Mouse (Mus musculus) granulocyte monocyte progenitor cell, adult 5-6 weeks (primary cell): ENCODE results near the gene Edn3. TPM values are rescaled to one million over a fixed set of nuclear protein-coding genes. Genes with fewer than 3 reads are reported as not detected.

Source experiments
- ATAC-seq: replicated peaks from 2 replicates; pipeline ENCODE4 v1.8.0; 2016; ENCODE audit warnings: mild to moderate bottlenecking, moderate TSS enrichment, inconsistent platforms; ENCODE audit not compliant: poor library complexity, severe bottlenecking
- total RNA-seq, 2 experiments: library from RNA; stranded (forward) in 1 of 2; stranded (reverse) in 1 of 2; fragments of 200-712, 200-1000 nt in 1 of 2; fragments of >200 nt in 1 of 2; fragmentation: Nextera tagmentation in 1 of 2; gene quantifications; 2 replicates each; pipeline ENCODE4 v1.2.3; 2014 to 2017

Gene Edn3
- total RNA-seq (2014; fragmentation: Nextera tagmentation) (not detected in 2 replicates), total RNA-seq (2017) (not detected in 2 replicates)

DNA sequence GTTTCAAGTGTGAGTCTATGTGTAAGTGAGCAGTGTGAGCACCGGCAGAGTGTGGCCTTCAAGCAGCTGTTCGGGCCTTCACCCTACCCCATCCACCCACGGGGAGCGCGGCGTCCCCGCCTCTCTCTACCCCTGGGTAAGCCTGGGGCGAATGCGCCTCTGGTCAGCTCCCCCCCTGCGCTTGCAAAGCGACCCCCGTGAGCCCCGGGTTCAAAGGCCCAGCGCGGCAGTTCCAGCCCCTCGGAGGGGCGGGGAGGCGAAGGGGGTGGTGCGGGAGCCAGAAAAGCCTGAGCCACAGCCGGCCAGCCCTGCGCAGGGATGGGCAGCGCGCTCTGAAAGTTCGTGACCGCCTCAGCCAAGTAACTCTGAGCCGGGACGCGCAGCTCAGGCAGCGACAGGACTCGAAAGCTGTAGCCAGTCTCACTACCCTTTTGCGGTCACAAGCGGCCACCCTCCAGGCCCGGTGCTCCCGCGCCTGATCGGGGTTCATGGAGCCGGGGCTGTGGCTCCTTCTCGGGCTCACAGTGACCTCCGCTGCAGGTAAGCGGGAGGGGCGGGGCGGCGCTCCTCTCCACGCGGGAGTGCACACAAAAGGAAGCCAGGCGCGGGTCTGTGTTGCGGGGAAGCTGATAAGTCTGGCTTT, at the start of gene Edn3:
Edn3 (plus strand) TSS at position 141 of the 643 bp plus-strand sequence.
- peak; percentile 91 for ATAC-seq

DNA sequence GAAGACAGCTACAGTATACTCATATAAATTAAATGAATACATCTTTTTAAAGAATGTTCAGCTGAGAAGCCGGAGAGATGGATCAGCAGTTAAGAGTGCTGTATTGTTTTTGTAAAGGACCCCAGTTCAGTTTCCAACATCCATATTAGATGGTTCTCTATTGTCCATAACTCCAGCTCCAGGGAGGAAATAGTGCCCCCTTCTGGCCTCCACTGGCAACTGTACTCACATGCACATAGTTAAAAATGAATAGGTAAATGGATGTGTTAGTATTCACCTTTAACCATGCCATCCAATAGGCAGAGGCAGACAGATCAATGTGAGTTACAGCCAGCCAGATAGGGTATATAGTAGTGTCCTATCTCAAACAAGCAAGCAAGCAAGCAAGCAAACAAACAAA, 48.4 kb upstream of the Edn3 start:
- ATAC-seq, result no peak

DNA sequence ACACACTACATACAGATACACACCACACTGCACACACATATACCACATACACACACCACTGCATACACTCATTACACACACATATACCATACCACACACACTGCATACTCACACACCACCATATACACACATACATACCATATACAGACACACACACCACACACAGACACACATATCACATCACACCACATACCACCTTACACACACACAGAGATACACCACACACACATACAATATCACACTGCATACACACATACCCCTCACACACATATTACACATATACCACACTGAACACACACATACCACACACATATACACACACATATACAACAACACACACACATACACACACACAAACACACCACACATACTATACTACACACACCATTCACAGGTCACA, 44.5 kb upstream of the Edn3 start:
- no peak for ATAC-seq

DNA sequence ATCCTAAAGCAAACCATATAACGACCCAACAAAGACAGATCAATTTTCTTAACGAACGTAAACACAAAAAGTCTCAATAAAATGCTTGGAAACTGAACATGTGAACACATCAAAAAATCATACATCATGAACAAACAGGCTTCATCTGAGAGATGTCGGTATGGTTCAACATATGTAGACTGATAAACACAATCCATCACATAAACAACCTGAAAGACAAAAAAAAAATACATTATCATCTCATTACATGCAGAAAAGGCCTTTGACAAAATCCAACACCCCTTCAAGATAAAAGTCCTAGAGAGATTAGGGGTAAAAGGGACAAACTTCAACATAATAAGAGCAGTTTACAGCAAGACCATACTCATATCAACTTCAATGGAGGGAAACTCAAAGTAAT, 42.6 kb upstream of the Edn3 start:
- ATAC-seq, result no peak

DNA sequence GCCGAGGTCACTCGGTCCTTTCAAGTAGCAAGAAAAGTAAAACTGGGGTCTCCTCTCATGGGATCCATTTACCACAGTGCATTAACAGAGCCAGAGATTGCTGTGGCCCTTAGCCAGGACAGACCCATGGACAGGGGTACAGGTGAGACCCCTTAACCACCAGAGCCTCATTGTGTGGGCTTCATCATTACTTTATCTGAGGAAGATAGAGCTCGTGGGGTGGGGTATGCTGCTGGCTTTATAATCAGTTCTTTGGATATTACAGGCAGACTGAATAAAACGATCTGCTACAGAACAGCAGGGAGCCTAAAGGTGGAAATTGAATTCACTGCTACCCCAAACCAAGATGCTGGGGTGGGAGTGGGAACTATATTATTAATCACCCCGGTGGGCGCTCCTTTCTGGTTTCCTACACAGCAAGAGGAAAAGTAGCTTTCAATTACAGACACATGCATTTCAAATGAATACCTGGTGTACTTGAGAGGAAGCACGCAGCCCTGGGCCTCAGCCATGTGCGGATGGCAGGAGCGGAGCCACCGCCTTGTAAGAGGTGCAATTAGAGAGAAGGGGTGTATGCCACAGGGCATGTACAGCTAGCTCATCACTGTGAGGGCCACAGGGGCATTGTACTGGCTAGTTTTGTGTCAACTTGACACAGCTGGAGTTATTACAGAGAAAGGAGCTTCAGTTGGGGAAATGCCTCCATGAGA, 33.1 kb upstream of the Edn3 start:
- no peak for ATAC-seq

DNA sequence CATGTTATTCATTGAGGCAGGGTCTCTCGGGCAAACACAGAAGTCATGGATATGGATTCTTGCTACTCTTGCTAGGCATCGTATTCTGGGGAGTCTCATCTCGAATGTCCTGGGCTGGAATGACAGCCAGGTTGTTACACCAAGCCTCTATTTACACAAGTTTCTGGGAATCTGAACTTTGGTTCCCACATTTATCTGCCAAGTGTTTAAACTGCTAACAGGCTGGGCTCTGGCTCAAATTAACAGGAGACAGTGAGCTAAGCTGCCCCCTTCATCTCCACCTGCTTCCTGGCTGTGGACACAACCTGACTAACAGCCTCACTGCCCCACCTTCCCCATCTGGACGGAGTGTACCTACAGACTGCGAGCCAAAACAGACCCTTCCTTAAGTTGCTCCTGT, 28.5 kb upstream of the Edn3 start:
- ATAC-seq, result no peak

DNA sequence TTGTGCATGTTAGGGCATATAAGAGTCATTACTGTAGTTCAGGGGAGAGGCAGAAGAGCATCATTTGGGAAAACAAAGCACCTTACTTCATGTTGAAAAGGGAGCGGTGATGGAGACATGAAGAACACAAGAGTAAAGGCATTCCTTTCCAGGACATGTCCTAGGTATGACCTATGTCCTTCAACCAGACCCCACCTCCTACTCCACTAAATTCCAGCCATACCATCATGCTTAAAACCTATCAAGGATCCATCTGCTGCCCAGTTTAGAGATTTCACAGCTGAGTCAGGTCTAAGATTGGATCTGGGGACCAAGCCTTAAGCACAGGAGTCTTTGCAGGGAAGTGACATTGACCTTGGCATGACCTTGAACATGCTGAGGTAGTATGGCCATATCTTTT, 25.1 kb upstream of the Edn3 start:
- no peak for ATAC-seq

DNA sequence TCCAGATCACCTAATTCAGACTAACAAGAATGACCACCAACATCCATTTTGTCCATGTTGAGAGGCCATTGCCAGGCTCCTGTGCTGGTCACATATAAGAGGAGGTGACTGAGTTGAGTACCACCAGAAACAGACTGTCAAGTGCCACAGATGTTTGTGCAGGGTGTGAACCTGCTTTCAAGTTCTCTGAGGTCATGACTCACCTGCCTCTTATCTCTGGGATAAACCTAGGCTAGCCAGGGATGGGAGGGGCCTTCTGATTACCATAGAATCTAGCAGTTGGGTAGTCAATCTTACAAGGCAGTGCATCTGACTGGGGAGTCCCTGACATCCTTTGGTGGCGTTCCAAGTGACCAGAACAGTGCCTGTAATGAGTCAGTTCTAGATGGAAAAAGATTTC, 13.2 kb upstream of the Edn3 start:
- ATAC-seq, result peak; percentile 41

DNA sequence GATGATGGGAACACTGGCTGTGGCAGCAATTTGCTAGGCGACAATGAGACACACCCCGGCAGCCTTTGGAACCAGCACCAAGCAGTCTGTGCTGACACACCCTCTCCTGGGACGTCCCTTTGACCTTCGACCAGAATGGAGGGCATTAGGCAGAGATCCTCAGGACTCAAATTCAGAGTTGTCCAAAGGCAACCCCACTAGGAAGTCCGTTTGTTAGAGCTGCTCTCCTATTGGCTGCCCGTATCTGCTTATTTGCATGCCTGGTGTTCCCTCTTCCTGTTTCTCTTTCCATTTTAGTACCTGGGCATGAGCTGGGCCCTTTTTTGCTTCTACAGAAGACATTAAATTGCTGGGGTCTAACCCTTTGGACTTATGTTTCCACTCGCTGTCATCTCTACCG, 12.0 kb upstream of the Edn3 start:
- ATAC-seq, result peak; percentile 78

DNA sequence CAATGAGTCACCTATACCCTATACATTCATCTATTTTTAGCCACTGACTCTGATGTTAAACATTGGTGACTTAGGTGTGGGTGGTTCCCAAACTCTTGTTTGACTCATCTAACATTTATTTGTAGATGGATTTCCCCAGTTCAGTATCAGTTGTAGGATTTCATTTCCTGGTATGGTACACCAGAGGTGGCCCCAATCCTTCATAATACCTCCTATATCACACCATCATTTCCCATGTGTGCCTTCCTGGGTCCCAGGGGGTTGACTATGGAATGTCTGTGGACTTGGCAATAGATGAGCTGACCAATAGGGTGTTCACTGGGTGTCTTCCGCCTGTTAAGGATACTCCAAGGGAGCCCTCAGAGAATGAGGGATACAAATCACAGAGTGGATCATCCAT, 7.2 kb upstream of the Edn3 start:
- no peak for ATAC-seq

DNA sequence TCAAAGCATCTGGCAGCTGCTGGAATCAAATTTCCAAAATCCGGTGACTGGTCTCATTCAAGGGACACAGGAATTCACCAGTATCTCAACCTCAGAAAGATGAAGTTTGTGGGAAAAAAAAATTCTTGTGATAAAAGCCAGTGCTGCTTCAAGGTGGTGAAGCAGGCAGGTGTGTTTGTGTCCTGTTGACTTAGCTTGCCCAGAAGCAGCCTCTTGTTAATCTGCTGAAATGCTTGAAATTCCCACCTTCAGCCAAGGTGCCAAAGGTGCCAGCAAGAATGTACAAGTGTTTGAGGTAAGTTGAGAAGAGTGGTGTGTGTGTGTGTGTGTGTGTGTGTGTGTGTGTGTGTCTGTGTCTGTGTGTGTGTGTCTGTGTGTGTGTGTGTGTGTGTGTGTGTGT, 6.2 kb upstream of the Edn3 start:
- ATAC-seq, result no peak

DNA sequence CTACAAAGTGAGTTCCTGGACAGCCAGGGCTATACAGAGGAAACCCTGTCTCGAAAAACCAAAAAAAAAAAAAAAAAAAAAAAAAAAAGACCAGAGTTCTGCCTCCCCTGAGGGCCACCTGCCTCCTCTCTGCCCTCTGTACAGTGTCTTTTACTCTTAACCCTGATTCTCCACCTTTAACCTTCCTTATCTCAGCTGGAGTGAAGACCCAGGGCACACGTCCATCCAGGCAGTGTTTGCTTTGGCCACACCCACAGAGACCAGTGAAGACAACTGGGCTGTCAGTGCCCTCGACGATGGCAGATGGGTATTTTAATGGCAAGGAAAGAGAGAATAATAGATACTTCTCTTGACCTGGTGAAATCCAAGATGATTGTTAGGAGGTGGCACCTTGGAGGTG, 1.2 kb upstream of the Edn3 start:
- no peak for ATAC-seq

DNA sequence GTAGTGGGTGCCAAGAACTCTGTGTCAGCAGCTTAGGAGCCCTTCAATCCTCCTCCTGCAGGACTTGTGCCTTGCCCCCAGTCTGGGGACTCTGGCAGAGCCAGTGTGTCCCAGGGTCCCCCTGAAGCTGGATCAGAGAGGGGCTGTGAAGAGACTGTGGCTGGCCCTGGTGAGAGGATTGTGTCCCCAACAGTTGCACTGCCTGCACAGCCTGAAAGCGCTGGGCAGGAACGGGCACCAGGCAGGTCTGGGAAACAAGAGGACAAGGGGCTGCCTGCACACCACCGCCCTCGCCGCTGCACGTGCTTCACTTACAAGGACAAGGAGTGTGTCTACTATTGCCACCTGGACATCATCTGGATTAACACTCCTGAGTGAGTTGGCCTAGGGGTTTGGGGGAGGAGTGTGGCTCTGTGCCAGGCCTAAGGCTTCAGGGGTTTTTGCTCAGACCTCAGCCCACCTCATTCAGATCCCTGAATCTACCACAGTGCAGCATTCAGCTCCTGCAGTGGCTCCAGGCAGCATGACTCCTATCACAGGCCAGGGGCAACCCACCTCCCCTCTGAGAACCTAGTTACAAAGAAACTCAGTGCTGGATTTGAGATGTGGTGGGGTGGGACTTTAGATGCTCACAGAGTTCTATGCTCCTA, 1.2 kb downstream of the Edn3 start:
- no peak for ATAC-seq

DNA sequence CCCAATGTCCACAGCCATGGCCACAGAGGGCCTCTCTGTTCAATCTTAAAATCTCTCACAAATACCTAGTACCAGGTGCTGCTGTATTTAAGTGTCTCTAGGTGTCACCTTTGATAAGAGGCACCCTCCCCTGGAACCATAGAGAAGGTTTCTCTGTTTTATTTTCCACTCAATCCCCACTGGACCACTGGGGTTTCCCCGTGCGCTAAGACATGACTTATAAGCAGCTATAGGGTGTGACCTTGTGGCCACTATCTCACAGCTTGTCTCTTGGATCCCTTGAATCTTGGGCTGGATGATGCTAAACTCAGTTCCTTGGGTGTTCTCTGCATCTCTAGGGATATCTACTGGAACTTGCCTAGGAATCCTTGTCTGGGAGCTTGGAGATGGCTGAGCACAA, 1.9 kb downstream of the Edn3 start:
- no peak for ATAC-seq

DNA sequence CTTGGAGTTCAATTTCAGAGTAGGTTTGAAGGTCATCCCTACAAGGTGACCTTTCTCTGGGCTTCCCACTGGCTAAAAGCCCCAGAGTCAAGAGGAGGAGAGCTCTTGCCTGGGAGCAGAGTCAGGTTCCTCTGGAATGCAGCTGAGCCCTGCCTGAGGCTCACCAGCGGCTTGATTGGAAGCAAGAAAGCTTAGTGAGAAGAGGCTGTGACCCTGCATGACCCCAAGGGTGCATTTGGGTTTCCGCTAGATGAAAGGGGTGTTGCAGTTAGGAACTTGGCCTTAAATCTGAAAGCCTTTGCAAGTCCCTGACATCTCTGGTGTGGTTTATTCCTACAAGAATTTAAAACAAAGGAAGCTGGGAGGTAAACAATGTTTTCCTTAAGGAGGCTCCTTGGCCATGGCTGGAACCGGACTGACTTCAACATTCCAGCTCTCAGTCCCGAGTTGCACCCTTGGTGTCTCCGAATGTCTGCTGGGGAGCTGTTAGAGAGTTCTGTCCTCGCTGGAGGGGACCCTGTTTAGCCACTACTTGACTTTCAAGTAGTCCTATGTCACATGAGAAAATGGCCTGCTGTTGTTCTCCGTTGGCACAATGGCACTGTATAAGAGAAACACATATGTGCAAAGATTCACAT, 8.6 kb downstream of the Edn3 start:
- no peak for ATAC-seq

DNA sequence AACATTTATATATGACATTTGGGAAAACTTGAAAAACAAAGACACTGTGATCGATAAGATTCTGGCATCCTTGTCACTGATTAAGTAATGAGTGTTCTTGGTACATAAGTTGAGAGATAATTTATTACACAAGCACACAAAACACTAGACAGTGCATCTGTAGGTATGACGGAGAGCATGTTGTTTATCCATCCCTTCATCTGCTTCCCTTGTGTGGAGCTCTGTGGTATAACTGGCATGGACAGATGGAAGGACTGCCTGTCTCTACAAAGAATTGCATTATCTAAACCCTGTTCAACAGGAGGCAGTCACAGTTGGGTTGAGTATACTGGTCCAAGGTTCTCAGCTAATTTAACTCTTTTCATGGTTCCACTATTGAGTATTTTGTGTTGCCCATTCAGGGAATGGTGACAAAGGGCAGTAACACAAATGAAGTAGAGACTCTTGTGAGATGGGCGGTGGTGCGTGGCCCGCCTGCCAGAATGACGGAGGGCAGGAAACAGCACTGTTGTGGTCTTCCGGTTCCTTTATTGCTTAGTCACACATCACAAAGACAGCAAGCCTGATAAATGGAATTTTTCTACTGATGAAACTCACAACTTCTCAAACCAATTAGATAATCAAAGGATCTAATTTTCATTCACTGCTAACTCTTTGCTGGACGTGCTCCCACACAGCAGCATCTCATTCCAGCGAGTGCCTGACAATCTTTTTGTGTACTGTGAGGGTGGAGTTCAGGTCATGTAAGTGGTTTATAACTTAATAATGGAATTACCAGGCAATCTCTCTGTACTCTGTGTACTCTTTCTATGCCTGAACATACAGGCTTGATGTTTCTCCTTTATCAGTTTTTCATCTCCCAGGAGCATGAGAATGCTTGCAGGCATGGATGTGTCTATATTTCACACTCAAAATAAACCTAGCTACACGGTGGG, 14.0 kb downstream of the Edn3 start:
- peak; percentile 86 for ATAC-seq

DNA sequence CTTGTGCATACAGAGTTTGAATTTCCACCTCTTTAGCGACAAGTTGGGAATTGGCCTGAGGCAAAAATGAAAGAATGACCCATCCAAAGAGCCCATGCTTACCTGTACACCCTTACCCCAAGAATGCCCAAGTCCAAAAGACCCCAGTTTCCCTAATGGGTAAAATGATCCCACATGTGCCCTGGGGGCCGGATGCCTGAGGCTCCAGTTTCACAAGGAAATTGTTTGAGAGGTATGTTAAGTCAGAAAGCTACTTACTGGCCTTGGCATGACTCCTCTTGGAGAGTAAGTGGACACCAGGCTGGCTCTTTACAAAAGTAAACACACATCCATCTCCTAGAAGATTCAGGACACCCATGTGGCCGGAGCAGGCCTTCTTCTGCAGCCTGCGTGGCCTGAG, 21.6 kb downstream of the Edn3 start:
- no peak for ATAC-seq

DNA sequence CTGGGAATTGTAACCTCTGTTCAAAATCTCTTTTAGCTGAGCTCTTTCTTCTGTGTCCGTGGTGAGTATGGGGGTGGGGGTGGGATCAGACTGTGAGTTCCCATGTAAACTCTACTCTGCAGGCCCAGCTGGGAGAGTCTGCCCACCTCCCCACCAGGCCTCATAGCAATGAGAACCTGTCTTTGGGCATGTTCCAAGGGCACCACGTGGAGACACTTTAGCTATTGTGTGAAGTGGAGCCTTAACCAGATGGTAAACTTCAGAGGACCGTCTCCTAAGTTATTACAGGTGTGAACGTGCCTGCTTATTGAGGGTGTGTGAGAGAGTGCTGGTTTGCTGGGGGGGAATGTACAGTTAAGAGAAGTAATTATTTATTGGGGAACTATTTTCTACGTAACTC, 22.5 kb downstream of the Edn3 start:
- no peak for ATAC-seq

DNA sequence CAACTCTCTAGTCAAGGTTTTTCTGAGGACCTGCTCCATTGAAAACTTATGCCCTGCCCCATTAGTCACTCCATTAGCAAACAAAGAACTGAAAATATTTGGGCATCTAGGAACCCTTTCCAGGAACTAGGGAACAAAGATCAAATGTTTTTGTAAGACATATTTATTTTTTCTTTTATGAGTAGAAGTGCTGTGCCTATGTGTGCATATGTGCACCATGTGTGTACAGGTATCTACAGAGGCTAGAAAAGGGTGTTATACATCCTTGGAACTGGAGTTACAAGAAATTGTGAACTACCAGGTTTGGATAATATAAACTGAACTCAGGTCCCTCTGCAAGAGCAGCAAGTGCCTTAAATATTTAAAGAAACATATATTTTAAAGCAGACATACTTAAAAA, 28.4 kb downstream of the Edn3 start:
- ATAC-seq, result no peak

DNA sequence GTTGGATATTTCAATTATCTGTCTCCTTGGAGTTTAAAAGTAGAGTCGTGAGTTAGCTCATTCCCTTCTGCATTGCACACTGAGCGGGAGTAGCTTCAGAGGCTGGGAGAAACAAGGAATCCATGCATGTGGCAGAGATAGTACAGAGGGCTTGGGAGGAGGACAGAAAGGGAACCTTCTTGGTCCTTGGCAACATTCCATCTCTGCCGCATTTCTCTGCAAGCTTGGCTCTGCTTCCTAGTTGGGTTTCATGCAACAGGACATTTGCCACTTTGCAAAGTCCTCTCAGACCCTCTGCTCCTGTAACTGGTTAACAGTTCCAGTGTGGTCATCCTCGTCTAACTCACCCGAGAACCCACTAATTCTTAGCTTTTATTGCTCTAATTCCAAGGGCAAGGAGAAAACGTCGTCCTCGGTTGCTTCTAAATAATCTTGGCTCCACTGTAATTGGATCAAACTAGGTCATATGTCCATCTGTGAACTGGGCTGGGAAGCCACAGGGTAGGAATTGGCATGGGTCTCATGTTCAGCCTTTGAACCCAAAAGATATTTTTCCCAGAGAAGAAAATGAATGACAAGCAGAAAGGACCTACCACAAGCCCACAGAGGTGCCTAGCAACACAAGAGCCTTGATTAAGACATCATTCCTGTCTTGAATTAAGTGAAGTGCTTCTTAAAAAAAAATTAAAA, 32.2 kb downstream of the Edn3 start:
- no peak for ATAC-seq
